Mouse (Mus musculus): ENCODE results near the gene Lmtk2.

Gene Lmtk2

GRCm38 (mm10) chr5:144100149-144100935 lies at the start of gene Lmtk2:
Gene Lmtk2, plus strand, starts transcription at chr5:144100436.
- peak; percentile 98 to 99 for DNase-seq

GRCm38 (mm10) chr5:144051268-144051667 lies 49.0 kb upstream of the Lmtk2 start:
- DNase-seq = peak; percentile 17 to 60

- DNase-seq = no peak
Observed at GRCm38 (mm10) chr5:144053450-144053849, 46.8 kb upstream of the Lmtk2 start.

- peak; percentile 61 for DNase-seq
Observed at GRCm38 (mm10) chr5:144054340-144054739, 45.9 kb upstream of the Lmtk2 start.

GRCm38 (mm10) chr5:144064093-144064492 lies 36.1 kb upstream of the Lmtk2 start:
- DNase-seq = no peak

GRCm38 (mm10) chr5:144066036-144066435 lies 34.2 kb upstream of the Lmtk2 start:
- no peak for DNase-seq

GRCm38 (mm10) chr5:144070064-144070463 lies 30.2 kb upstream of the Lmtk2 start:
- DNase-seq = no peak

GRCm38 (mm10) chr5:144071249-144071648 lies 29.0 kb upstream of the Lmtk2 start:
- no peak for DNase-seq

GRCm38 (mm10) chr5:144077541-144077940 lies 22.7 kb upstream of the Lmtk2 start:
- no peak for DNase-seq

GRCm38 (mm10) chr5:144080886-144081285 lies 19.4 kb upstream of the Lmtk2 start:
- no peak for DNase-seq

- no peak for DNase-seq
Observed at GRCm38 (mm10) chr5:144082006-144082405, 18.2 kb upstream of the Lmtk2 start.

GRCm38 (mm10) chr5:144083521-144083920 lies 16.7 kb upstream of the Lmtk2 start:
- DNase-seq = no peak

GRCm38 (mm10) chr5:144084271-144084670 lies 16.0 kb upstream of the Lmtk2 start:
- no peak for DNase-seq

GRCm38 (mm10) chr5:144085696-144086095 lies 14.5 kb upstream of the Lmtk2 start:
- peak; percentile 73 to 85 for DNase-seq

GRCm38 (mm10) chr5:144086494-144086893 lies 13.7 kb upstream of the Lmtk2 start:
- no peak for DNase-seq

GRCm38 (mm10) chr5:144088354-144088753 lies 11.9 kb upstream of the Lmtk2 start:
- DNase-seq = no peak

GRCm38 (mm10) chr5:144095461-144095970 lies 4.7 kb upstream of the Lmtk2 start:
- DNase-seq = peak; percentile 41 to 67

GRCm38 (mm10) chr5:144097902-144098639 lies 2.2 kb upstream of the Lmtk2 start:
- DNase-seq = peak; percentile 86 to 90

GRCm38 (mm10) chr5:144098640-144098929 lies 1.7 kb upstream of the Lmtk2 start:
- peak; percentile 53 to 62 for DNase-seq

GRCm38 (mm10) chr5:144100948-144101347 lies 712 bp downstream of the Lmtk2 start:
- no peak for DNase-seq

GRCm38 (mm10) chr5:144105070-144105469 lies 4.8 kb downstream of the Lmtk2 start:
- DNase-seq = no peak

- no peak for DNase-seq
Observed at GRCm38 (mm10) chr5:144105471-144106129, 5.4 kb downstream of the Lmtk2 start.

GRCm38 (mm10) chr5:144106130-144106510 lies 5.9 kb downstream of the Lmtk2 start:
- no peak for DNase-seq

- DNase-seq = no peak
Observed at GRCm38 (mm10) chr5:144109201-144109600, 9.0 kb downstream of the Lmtk2 start.
